Mouse (Mus musculus): Measurements from ENCODE around the gene Mrgpre. TPM values are rescaled to one million over a fixed set of nuclear protein-coding genes. Genes with fewer than 3 reads are reported as not detected.

The Mrgpre gene
- polyA plus RNA-seq, 1 experiment from 2014 or later: 1.2 TPM

GRCm38 (mm10) chr7:143749045-143749444 is 35.3 kb downstream of the Mrgpre start:
- no peak overlapping the region for H3K4me3 ChIP-seq (replicated peaks; ENCODE audit: low read depth, low read length)
- no peak for ATAC-seq (replicated peaks; ENCODE audit: low FRiP score, low read depth)

GRCm38 (mm10) chr7:143748041-143748868 is 36.0 kb downstream of the Mrgpre start:
- H3K4me3 ChIP-seq (replicated peaks; ENCODE audit: low read depth, low read length): no peak overlapping the region
- no peak overlapping the region for H3K27ac ChIP-seq
- 3% methylated on average over 16 of the region's 16 CpGs for WGBS
- peak; percentile 98 for DNase-seq (ENCODE audit: low spot score)
- peak overlapping the region; percentile 46 for H3K4me2 ChIP-seq (ENCODE audit: low read length)
- H3K9ac ChIP-seq (ENCODE audit: low read depth, low read length): no peak overlapping the region
- no peaks in the 10 kb centered on the region for H3K9me3 ChIP-seq (replicated peaks; ENCODE audit: low read length)
- peak; percentile 83 for ATAC-seq (replicated peaks; ENCODE audit: low FRiP score, low read depth)
- TF ChIP-seq CTCF (IDR thresholded peaks at IDR 0.05; ENCODE audit: low read depth): peak; percentile 89
- no peaks in the 10 kb centered on the region for H3K4me1 ChIP-seq (replicated peaks; ENCODE audit: insufficient read depth, low read length)
- no peaks in the 10 kb centered on the region for H3K36me3 ChIP-seq (ENCODE audit: insufficient read depth, low read length)
- no peaks in the 10 kb centered on the region for H3K27me3 ChIP-seq (ENCODE audit: insufficient read depth, low read length)

More at GRCm38 (mm10) chr7:143749045-143749444, 35.3 kb downstream of the Mrgpre start:
- TF ChIP-seq CTCF (IDR thresholded peaks at IDR 0.05; ENCODE audit: low read depth): no peak
- H3K9ac ChIP-seq (ENCODE audit: low read depth, low read length): no peak overlapping the region
- no peak overlapping the region for H3K4me2 ChIP-seq (ENCODE audit: low read length)
- no peaks in the 10 kb centered on the region for H3K4me1 ChIP-seq (replicated peaks; ENCODE audit: insufficient read depth, low read length)
- no peak for DNase-seq (ENCODE audit: low spot score)
- 78% methylated on average over 3 of the region's 3 CpGs for WGBS
- no peak overlapping the region for H3K27ac ChIP-seq
- no peaks in the 10 kb centered on the region for H3K36me3 ChIP-seq (ENCODE audit: insufficient read depth, low read length)
- no peaks in the 10 kb centered on the region for H3K9me3 ChIP-seq (replicated peaks; ENCODE audit: low read length)
- H3K27me3 ChIP-seq (ENCODE audit: insufficient read depth, low read length): no peaks in the 10 kb centered on the region

- TF ChIP-seq CTCF (IDR thresholded peaks at IDR 0.05; ENCODE audit: low read depth): no peak
- H3K36me3 ChIP-seq (ENCODE audit: insufficient read depth, low read length): no peaks in the 10 kb centered on the region
- DNase-seq (ENCODE audit: low spot score) (peak; percentile 19), ATAC-seq (replicated peaks; ENCODE audit: low FRiP score, low read depth) (peak; percentile 29; the same call in 1 of the 2 replicates)
- H3K4me1 ChIP-seq (replicated peaks; ENCODE audit: insufficient read depth, low read length): peaks cover 17% of the 10 kb centered on the region; the same call in 1 of the 2 replicates
- H3K9ac ChIP-seq (ENCODE audit: low read depth, low read length): peak overlapping the region; percentile 88
- peak overlapping the region; percentile 83 for H3K4me2 ChIP-seq (ENCODE audit: low read length)
- peak overlapping the region; percentile 90; the same call in 1 of the 2 replicates for H3K27ac ChIP-seq
- no peaks in the 10 kb centered on the region for H3K9me3 ChIP-seq (replicated peaks; ENCODE audit: low read length)
- no peaks in the 10 kb centered on the region for H3K27me3 ChIP-seq (ENCODE audit: insufficient read depth, low read length)
- H3K4me3 ChIP-seq (replicated peaks; ENCODE audit: low read depth, low read length): peak overlapping the region; percentile 79
- WGBS: 10% methylated on average over 2 of the region's 2 CpGs
Observed at GRCm38 (mm10) chr7:143740653-143741052, 43.6 kb downstream of the Mrgpre start.

- peak; percentile 16; the same call in 1 of the 2 replicates for TF ChIP-seq CTCF (IDR thresholded peaks at IDR 0.05; ENCODE audit: low read depth)
- H3K27me3 ChIP-seq (ENCODE audit: insufficient read depth, low read length): no peaks in the 10 kb centered on the region
Observed at GRCm38 (mm10) chr7:143739511-143740461, 44.5 kb downstream of the Mrgpre start.

GRCm38 (mm10) chr7:143738601-143739006 is 45.7 kb downstream of the Mrgpre start:
- DNase-seq (ENCODE audit: low spot score) (peak; percentile 46), ATAC-seq (replicated peaks; ENCODE audit: low FRiP score, low read depth) (no peak)
- H3K9me3 ChIP-seq (replicated peaks; ENCODE audit: low read length): no peaks in the 10 kb centered on the region
- 26% methylated on average over 5 of the region's 5 CpGs for WGBS
- no peak overlapping the region for H3K27ac ChIP-seq
- H3K4me2 ChIP-seq (ENCODE audit: low read length): peak overlapping the region; percentile 83
- no peak for TF ChIP-seq CTCF (IDR thresholded peaks at IDR 0.05; ENCODE audit: low read depth)
- H3K4me1 ChIP-seq (replicated peaks; ENCODE audit: insufficient read depth, low read length): peaks cover 17% of the 10 kb centered on the region; the same call in 1 of the 2 replicates
- H3K4me3 ChIP-seq (replicated peaks; ENCODE audit: low read depth, low read length): peak overlapping the region; percentile 79
- no peaks in the 10 kb centered on the region for H3K27me3 ChIP-seq (ENCODE audit: insufficient read depth, low read length)
- peak overlapping the region; percentile 88; the same call in 1 of the 2 replicates for H3K9ac ChIP-seq (ENCODE audit: low read depth, low read length)
- H3K36me3 ChIP-seq (ENCODE audit: insufficient read depth, low read length): 0 out of 2 replicates have a peak, but pooled peaks cover 5% of the 10 kb centered on the region

More at GRCm38 (mm10) chr7:143739511-143740461, 44.5 kb downstream of the Mrgpre start:
- DNase-seq (ENCODE audit: low spot score) (peak; percentile 97), ATAC-seq (replicated peaks; ENCODE audit: low FRiP score, low read depth) (peak; percentile 91)
- Histone ChIP-seq H3K4me1 (replicated peaks; ENCODE audit: insufficient read depth, low read length) (peaks cover 17% of the 10 kb centered on the region; the same call in 1 of the 2 replicates), H3K36me3 (ENCODE audit: insufficient read depth, low read length) (no peaks in the 10 kb centered on the region), H3K9ac (ENCODE audit: low read depth, low read length) (peak overlapping the region; percentile 88), H3K4me2 (ENCODE audit: low read length) (peak overlapping the region; percentile 83), H3K4me3 (replicated peaks; ENCODE audit: low read depth, low read length) (peak overlapping the region; percentile 79), H3K9me3 (replicated peaks; ENCODE audit: low read length) (no peaks in the 10 kb centered on the region), H3K27ac (peak overlapping the region; percentile 90)
- 1% methylated on average over 37 of the region's 38 CpGs for WGBS

All from kidney, postnatal 0 days (tissue).